Mouse (Mus musculus) spleen, adult 10 weeks (tissue): ENCODE data around the gene Gm10668. TPM values are rescaled to one million over a fixed set of nuclear protein-coding genes. Genes with fewer than 3 reads are reported as not detected.

Experiments used
- polyA plus RNA-seq: library from polyadenylated mRNA; stranded (reverse); fragments of 350-450 nt; fragmentation: Illumina TruSeq; extraction: RNeasy Lipid Tissue Mini Kit (QIAGEN cat#74804); gene quantifications from one replicate; pipeline ENCODE4 v1.2.3, GENCODE M21; 2015; ENCODE audit warnings: low replicate concordance; ENCODE audit not compliant: insufficient read depth

Gene Gm10668
- not detected for polyA plus RNA-seq

DNA sequence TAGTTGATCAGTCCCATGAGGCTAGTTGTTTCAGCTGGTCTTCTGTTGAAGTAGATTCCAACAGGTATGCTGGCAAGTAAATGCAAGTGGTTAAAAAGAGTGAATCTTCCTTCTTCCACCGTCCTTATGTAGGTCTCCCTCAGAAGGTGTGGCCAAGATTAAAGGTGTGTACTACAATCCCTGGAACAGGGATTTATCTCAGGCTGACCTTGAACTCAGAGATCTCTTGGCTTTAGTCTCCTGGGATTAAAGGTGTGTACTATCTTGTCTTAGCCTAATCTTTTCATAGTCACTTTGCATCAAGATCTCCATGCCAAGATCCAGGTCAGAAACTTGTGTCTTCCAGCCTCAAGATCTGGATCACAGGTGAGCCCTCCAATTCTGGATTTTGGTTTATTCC, at the start of gene Gm10668:
Gene Gm10668, minus strand, starts transcription at position 101 of the 400 bp plus-strand sequence.

DNA sequence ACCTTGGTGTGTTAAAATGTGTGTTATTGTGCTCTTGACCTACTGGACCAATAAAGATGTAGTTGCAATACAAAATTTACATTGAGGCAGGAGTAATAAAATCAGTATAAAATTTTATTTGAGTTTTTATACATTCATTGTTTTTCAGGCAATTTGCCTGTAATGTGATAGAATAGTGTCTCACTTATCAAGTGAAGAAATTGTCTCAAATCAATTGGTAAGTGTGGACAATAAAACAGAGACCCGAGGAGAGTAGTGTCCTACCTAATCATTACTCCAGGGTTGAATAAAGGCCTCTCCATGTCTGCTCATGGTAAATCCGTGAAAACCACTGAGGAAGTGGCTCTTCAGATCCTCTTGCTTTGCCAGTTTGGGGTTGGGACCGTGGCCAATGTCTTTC, 40.5 kb upstream of the Gm10668 start, which contains the start of gene Vmn1r112:
Gene Vmn1r112, plus strand, starts transcription at position 301 of the 400 bp plus-strand sequence.

DNA sequence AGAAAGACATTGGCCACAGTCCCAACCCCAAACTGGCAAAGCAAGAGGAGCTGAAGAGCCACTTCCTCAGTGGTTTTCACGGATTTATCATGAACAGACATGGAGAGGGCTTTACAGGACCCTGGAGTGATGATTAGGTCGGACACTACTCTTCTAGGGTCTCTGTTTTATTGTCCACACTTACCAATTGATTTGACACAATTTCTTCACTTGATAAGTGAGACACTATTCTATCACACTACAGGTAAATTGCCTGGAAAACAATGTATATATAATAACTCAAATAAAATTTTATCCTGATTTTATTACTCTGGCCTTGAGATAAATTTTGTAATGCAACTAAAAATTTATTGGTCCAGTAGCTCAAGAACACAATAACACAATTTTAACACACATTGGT, 27.3 kb downstream of the Gm10668 start, which contains the start of gene Vmn1r111:
Gene Vmn1r111, minus strand, starts transcription at position 101 of the 400 bp plus-strand sequence.

Other genes with a start within 250 kb of the Gm10668 start
- not detected for gene Vmn1r103, start 220.1 kb downstream of the Gm10668 start, polyA plus RNA-seq
- gene Vmn1r104, start 196.8 kb downstream of the Gm10668 start, polyA plus RNA-seq = not detected
- not detected for gene Gm5726, start 184.9 kb downstream of the Gm10668 start, polyA plus RNA-seq
- gene Gm4141, start 154.4 kb downstream of the Gm10668 start, polyA plus RNA-seq = not detected
- not detected for gene Gm4513, start 131.6 kb downstream of the Gm10668 start, polyA plus RNA-seq
- gene Vmn1r107, start 61.7 kb downstream of the Gm10668 start, polyA plus RNA-seq = not detected
- gene Vmn1r111, start 27.4 kb downstream of the Gm10668 start, polyA plus RNA-seq = not detected
- gene Vmn1r112, start 40.6 kb upstream of the Gm10668 start, polyA plus RNA-seq = not detected
- not detected for gene Vmn1r113, start 56.7 kb upstream of the Gm10668 start, polyA plus RNA-seq
- gene Vmn1r114, start 81.6 kb upstream of the Gm10668 start, polyA plus RNA-seq = not detected
- gene Vmn1r115, start 114.4 kb upstream of the Gm10668 start, polyA plus RNA-seq = not detected
- not detected for gene Vmn1r116, start 141.6 kb upstream of the Gm10668 start, polyA plus RNA-seq
- gene Vmn1r117, start 153.5 kb upstream of the Gm10668 start, polyA plus RNA-seq = not detected
- gene Vmn1r118, start 181.7 kb upstream of the Gm10668 start, polyA plus RNA-seq = not detected